Mouse (Mus musculus): ENCODE data around the gene Mrtfa. TPM values are rescaled to one million over a fixed set of nuclear protein-coding genes. Genes with fewer than 3 reads are reported as not detected.

Gene Mrtfa
- polyA plus RNA-seq (2012; rRNA removed), result 20.5 and 42.8 TPM in 2 replicates

DNA sequence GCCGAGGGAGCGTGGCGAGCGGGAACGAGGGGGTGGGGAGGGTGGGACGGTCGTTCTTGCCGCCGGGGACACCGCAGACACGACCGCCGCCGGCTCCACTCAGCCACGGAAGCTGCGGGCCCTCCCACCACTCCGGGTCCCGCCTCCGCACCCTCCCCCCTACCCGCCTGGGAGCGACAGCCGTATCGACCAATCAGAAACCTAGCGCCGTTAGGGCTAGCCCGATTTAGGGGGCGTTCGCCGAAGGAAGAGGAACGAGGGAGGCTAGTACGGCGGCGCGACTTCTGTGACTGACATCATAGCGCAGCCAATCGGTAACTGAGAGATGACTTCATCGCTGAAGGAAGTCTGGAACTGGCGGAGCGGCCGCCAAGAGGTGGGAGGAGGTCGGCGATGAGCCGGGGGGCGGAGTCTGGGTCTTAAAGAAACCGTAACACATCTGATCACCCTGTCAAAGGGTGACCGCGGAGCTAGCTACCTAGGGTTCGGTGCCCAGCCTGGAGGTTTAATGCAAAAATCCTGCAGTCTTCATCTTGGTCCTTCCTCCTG, at the start of gene Mrtfa:
TSS of gene Mrtfa (minus strand) at position 128 of the 549 bp plus-strand sequence.
- TF ChIP-seq CTCF (IDR thresholded peaks at IDR 0.05; ENCODE audit: borderline replicate concordance, extremely low read depth, insufficient read depth, insufficient read length), result no peak
- peak; percentile 83 for TF ChIP-seq POLR2A (IDR thresholded peaks at IDR 0.05; ENCODE audit: borderline replicate concordance, extremely low read depth, insufficient read depth, insufficient read length, poor library complexity, severe bottlenecking)
- peak; percentile 100 for DNase-seq (ENCODE audit: low read depth)

DNA sequence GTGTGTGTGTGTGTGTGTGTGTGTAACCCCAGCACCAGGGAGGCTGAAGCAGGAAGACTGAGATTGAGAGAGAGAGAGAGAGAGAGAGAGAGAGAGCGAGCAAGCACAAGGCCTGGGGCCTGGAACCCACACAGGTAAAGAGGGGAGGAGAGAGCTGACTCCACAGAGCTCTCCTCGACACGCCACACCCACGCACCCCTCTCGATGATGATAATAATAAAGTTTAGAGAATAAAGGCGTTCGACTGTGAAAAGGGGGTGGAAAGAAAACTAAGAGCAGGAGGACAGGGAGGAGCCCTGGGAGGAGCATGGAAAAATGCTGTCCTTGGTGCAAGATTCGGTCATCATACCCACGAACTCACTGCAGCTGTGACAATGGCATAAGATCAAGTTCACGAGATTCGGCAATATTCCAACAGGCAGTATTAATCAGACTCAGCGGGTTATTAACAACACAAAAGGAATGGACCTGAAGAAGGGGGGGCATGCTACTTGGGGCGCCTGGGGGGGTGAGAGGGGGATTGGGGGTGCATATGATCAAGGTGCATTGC, 49.3 kb upstream of the Mrtfa start:
- TF ChIP-seq CTCF (IDR thresholded peaks at IDR 0.05; ENCODE audit: borderline replicate concordance, extremely low read depth, insufficient read depth, insufficient read length) (no peak), POLR2A (IDR thresholded peaks at IDR 0.05; ENCODE audit: borderline replicate concordance, extremely low read depth, insufficient read depth, insufficient read length, poor library complexity, severe bottlenecking) (no peak)

DNA sequence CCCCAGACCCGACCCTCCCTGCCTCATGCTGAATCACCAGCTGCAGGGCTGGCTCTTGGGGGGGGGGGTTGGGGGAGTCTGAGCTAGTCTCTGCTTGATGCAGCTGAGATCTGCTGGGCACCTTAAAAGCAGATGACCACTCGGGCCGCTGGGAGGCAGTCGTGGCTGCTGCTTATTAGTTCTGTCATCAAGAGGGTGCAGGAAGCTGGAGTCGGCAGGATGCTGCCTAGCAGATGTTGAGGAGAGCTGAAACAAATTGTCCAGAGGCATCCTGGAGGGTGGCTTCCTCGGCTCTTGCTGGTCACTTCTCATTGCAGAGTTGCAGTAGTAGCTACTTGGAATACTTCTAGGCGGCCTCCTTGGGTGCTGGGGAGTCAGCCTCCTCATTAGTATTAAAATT, 48.7 kb upstream of the Mrtfa start:
- DNase-seq (ENCODE audit: low read depth), result peak; percentile 62
- TF ChIP-seq POLR2A (IDR thresholded peaks at IDR 0.05; ENCODE audit: borderline replicate concordance, extremely low read depth, insufficient read depth, insufficient read length, poor library complexity, severe bottlenecking), result no peak
- peak; percentile 60 for TF ChIP-seq CTCF (IDR thresholded peaks at IDR 0.05; ENCODE audit: borderline replicate concordance, extremely low read depth, insufficient read depth, insufficient read length)

More for the DNA sequence above, 49.3 kb upstream of the Mrtfa start:
- DNase-seq (ENCODE audit: low read depth), result no peak

DNA sequence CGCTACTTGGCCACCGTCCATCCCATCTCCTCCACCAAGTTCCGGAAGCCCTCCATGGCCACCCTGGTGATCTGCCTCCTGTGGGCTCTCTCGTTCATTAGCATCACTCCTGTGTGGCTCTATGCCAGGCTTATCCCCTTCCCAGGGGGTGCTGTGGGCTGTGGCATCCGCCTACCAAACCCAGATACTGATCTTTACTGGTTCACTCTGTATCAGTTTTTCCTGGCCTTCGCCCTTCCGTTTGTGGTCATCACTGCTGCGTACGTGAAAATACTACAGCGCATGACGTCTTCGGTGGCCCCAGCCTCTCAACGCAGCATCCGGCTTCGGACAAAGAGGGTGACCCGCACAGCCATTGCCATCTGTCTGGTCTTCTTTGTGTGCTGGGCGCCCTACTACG, 46.9 kb upstream of the Mrtfa start:
- TF ChIP-seq CTCF (IDR thresholded peaks at IDR 0.05; ENCODE audit: borderline replicate concordance, extremely low read depth, insufficient read depth, insufficient read length), result no peak
- TF ChIP-seq POLR2A (IDR thresholded peaks at IDR 0.05; ENCODE audit: borderline replicate concordance, extremely low read depth, insufficient read depth, insufficient read length, poor library complexity, severe bottlenecking), result no peak
- no peak for DNase-seq (ENCODE audit: low read depth)

DNA sequence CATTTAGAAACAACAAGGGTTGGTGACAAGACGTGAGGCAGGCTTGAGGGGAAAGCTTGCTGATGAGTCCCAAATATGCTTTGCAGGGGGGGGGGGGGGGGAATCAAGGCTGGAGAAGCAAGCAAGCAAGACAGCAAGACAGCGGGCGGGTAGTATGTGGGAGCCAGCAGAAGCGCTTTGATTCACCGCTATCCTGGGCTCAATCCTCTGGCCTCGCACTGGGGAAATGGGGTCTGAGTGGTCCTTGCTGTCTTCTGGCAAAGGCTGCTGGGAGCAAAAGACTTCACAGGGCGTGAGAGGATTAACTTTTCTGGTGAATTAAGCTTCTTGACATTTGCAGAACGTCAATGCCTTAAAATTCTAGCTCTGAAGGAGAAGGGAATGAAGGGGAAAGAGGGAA, 45.5 kb upstream of the Mrtfa start:
- peak; percentile 10 for DNase-seq (ENCODE audit: low read depth)
- TF ChIP-seq POLR2A (IDR thresholded peaks at IDR 0.05; ENCODE audit: borderline replicate concordance, extremely low read depth, insufficient read depth, insufficient read length, poor library complexity, severe bottlenecking), result no peak
- TF ChIP-seq CTCF (IDR thresholded peaks at IDR 0.05; ENCODE audit: borderline replicate concordance, extremely low read depth, insufficient read depth, insufficient read length), result no peak

DNA sequence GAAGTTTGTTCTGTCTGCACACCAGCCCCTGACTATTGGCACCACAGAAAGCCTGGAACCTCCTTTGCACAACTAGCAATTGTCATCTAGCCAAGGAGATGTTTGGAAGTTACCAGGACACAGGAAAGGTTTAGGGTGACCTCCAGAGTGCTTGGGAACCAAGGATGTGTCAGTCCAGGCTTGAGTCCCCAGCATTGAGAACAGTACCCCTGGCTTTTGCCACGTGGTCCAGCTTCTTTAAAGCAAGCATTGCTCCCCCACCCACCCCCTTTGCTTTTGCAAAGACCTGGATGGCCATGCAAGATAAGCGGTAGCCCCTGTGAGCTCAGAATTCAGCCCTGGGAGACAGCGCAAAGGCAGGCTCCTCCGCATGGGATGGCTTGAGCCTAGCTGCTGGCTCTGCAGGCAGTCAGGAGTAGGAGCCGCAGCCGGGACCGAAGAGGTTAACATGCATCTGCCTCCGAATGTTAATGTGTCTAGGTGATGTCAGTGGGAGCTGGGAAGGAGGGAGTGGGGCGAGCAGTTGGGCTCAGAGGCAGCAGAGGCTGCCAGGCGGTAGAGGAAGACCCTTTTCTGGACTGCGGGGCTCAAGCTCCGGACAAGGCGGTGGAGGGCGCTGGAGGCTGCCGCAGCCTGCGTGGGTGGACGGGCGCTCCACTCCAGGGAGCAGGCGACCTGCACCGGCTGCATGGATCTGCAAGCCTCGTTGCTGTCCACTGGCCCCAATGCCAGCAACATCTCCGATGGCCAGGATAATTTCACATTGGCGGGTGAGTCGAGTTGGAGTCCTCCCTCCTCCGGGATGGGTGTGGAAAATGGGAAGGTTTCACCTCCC, 44.7 kb upstream of the Mrtfa start, which contains the start of gene Mchr1:
TSS of gene Mchr1 (plus strand) at position 414 of the 835 bp plus-strand sequence.
- DNase-seq (ENCODE audit: low read depth), result peak; percentile 92
- TF ChIP-seq CTCF (IDR thresholded peaks at IDR 0.05; ENCODE audit: borderline replicate concordance, extremely low read depth, insufficient read depth, insufficient read length) (0 out of 2 replicates have a peak, but pooled peaks have one; percentile 6), POLR2A (IDR thresholded peaks at IDR 0.05; ENCODE audit: borderline replicate concordance, extremely low read depth, insufficient read depth, insufficient read length, poor library complexity, severe bottlenecking) (peak; percentile 63; the same call in 1 of the 2 replicates)

DNA sequence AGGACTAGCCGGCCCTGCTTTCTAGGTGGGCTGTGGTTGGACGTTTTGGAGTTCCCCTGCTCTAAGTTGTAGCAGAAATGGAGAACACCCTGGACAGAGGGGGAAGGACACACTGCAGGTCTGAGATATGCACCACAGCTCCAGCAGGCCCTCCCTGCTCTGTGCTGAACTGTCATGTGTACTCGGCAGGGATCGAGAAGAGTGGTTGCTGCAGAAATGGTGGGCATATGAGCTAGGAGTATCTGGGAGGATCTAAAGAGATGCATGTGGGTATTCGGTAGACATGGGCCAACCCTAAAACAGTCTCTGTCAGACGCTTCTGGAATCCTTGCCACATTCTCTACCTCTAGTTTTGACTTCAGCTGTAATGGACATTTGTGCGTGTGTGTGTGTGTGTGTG, 40.8 kb upstream of the Mrtfa start:
- TF ChIP-seq POLR2A (IDR thresholded peaks at IDR 0.05; ENCODE audit: borderline replicate concordance, extremely low read depth, insufficient read depth, insufficient read length, poor library complexity, severe bottlenecking), result no peak
- no peak for TF ChIP-seq CTCF (IDR thresholded peaks at IDR 0.05; ENCODE audit: borderline replicate concordance, extremely low read depth, insufficient read depth, insufficient read length)
- DNase-seq (ENCODE audit: low read depth), result no peak

DNA sequence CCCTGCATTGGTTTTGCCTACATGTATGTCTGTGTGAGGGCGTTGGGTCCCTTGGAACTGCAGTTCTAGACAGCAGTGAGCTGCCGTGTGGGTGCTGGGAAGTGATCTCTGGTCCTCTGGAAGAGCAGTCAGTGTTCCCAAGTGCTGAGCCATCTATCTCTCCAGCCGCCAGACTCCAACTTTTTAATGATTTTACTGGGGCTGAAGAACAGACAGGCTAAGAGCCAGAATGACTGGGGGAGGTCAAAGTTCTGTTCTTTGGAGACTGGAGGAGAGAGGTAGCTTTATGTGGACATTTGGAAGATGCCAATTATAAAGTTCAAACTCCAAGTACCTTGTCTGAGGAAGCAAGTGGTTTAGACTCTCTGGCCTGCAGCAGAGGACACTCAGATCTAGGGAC, 39.2 kb upstream of the Mrtfa start:
- TF ChIP-seq CTCF (IDR thresholded peaks at IDR 0.05; ENCODE audit: borderline replicate concordance, extremely low read depth, insufficient read depth, insufficient read length), result no peak
- TF ChIP-seq POLR2A (IDR thresholded peaks at IDR 0.05; ENCODE audit: borderline replicate concordance, extremely low read depth, insufficient read depth, insufficient read length, poor library complexity, severe bottlenecking), result no peak
- no peak for DNase-seq (ENCODE audit: low read depth)

DNA sequence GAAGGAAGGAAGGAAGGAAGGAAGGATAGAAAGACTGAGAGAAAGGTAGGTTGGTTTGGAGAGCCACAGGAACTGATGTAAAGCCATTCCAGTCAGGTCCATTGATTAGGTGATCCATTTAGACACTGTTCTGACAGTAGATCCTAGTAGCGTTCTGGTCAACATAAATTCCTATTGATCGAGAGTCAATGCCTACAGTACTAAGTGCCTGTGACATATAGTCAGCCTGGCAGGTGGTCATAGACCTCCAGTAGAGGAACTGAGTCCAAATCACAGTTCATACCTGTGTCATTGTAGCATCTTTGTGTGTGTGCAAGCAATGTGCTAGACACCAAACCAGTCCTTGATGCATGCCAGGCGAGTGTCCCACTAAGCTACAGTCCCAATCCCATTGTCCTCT, 37.7 kb upstream of the Mrtfa start:
- DNase-seq (ENCODE audit: low read depth), result no peak

DNA sequence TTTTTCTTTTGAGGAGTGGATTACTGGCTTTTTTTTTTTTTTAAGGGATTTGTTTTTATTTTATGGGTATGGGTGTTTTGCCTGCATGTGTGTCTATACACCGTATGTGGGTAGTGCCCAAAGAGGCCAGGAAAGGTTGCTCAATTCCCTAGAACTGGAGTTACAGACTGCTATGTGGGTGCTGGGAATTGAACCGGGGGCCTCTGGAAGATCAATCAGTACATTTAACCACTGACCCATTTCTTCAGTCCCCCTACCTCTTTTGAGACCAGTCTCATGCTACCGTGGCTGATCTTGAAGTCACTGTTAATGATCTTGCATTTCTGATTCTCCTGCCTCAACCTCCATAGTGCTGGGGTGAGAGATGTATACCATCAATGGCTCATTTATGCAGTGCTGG, 36.7 kb upstream of the Mrtfa start:
- no peak for DNase-seq (ENCODE audit: low read depth)
- TF ChIP-seq POLR2A (IDR thresholded peaks at IDR 0.05; ENCODE audit: borderline replicate concordance, extremely low read depth, insufficient read depth, insufficient read length, poor library complexity, severe bottlenecking) (no peak), CTCF (IDR thresholded peaks at IDR 0.05; ENCODE audit: borderline replicate concordance, extremely low read depth, insufficient read depth, insufficient read length) (no peak)

More for the DNA sequence above, 37.7 kb upstream of the Mrtfa start:
- TF ChIP-seq CTCF (IDR thresholded peaks at IDR 0.05; ENCODE audit: borderline replicate concordance, extremely low read depth, insufficient read depth, insufficient read length), result no peak
- TF ChIP-seq POLR2A (IDR thresholded peaks at IDR 0.05; ENCODE audit: borderline replicate concordance, extremely low read depth, insufficient read depth, insufficient read length, poor library complexity, severe bottlenecking), result no peak

DNA sequence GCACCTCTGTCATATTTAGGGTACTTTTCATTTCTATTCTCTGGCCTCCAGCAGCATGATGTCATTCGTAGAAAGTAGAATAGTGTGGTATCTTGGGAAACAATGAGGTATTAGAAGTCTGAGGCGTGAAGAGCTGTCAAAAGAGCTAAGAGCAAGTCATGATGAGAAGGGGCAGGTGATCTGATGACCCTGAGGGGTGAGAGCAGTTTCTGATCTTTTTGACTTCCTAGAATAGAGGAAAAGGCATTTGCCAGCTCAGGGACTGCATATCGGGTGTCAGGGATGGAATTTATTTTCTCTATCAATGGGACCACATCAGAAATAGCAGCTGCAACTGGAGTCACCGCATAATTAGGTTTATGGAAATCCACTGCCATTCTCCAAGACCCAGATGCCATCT, 36.2 kb upstream of the Mrtfa start:
- peak; percentile 32 for DNase-seq (ENCODE audit: low read depth)

More for the DNA sequence above, 36.2 kb upstream of the Mrtfa start:
- no peak for TF ChIP-seq CTCF (IDR thresholded peaks at IDR 0.05; ENCODE audit: borderline replicate concordance, extremely low read depth, insufficient read depth, insufficient read length)
- no peak for TF ChIP-seq POLR2A (IDR thresholded peaks at IDR 0.05; ENCODE audit: borderline replicate concordance, extremely low read depth, insufficient read depth, insufficient read length, poor library complexity, severe bottlenecking)
